Mouse (Mus musculus): ENCODE data around the gene Kat5. TPM values are rescaled to one million over a fixed set of nuclear protein-coding genes. Genes with fewer than 3 reads are reported as not detected.
A peak's percentile ranks its signal among the peaks of the same experiment; 100 is the strongest.

Gene Kat5
- polyA plus RNA-seq, 1 experiment from 2014 or later, result 60.0 TPM

DNA sequence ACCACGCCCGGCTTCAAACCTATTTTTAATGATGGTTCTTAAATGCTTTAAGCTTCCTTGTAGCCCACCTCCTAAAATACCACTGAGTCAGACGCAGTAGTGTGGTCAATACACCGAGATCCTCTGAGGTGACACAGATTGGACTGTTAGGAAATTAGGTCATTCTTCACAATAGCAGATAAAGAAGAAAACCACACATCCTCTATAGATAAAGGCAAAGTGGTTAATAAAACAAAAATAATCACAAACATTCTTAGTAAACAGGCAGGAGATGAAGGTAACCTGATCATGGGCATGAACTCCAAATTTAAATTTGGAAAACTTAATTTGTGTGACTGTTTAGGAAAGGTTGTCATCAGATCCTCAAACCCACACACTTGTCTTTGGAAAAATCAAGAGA is 10.0 kb upstream of the Kat5 start:
- no peak overlapping the region for H3K4me2 ChIP-seq
- H3K4me1 ChIP-seq, result no peaks in the 10 kb centered on the region
- H3K9me3 ChIP-seq, result no peaks in the 10 kb centered on the region
- H3K36me3 ChIP-seq, result no peaks in the 10 kb centered on the region
- no peaks in the 10 kb centered on the region; the same call in 1 of the 2 replicates for H3K27me3 ChIP-seq
- H3K27ac ChIP-seq, result no peak overlapping the region
- no peak overlapping the region for H3K9ac ChIP-seq
- no peak overlapping the region for H3K4me3 ChIP-seq
- WGBS, result 82% methylated on average over 4 of the region's 4 CpGs
- ATAC-seq (ENCODE audit: insufficient number of reproducible peaks, insufficient read depth, low FRiP score, low TSS enrichment, low read depth), result no peak

DNA sequence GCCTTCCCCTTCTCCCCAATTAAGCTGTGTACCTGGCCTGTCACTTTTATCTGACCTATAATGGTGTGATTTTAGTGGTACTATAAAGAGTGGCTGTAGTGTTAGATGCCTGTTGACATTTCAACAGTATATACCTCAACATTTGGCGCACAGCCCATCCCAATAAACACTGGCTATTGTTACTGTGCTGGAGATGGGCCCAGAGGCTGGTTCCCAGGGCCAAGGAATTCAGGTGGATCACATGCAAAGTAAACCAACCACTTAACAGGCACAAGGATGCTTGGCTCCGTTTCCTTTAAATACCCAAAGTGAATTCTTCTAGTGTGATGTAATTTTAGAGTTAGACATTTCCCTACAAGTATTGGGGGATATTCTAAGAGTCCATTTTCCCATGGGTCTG is 4.9 kb upstream of the Kat5 start:
- peaks cover 5% of the 10 kb centered on the region for H3K4me1 ChIP-seq
- ATAC-seq (ENCODE audit: insufficient number of reproducible peaks, insufficient read depth, low FRiP score, low TSS enrichment, low read depth), result no peak
- 65% methylated on average over 2 of the region's 2 CpGs for WGBS
- no peaks in the 10 kb centered on the region; the same call in 1 of the 2 replicates for H3K27me3 ChIP-seq
- H3K4me3 ChIP-seq, result no peak overlapping the region
- no peak overlapping the region for H3K4me2 ChIP-seq
- H3K27ac ChIP-seq, result no peak overlapping the region
- H3K36me3 ChIP-seq, result no peaks in the 10 kb centered on the region
- H3K9me3 ChIP-seq, result no peaks in the 10 kb centered on the region
- H3K9ac ChIP-seq, result no peak overlapping the region

DNA sequence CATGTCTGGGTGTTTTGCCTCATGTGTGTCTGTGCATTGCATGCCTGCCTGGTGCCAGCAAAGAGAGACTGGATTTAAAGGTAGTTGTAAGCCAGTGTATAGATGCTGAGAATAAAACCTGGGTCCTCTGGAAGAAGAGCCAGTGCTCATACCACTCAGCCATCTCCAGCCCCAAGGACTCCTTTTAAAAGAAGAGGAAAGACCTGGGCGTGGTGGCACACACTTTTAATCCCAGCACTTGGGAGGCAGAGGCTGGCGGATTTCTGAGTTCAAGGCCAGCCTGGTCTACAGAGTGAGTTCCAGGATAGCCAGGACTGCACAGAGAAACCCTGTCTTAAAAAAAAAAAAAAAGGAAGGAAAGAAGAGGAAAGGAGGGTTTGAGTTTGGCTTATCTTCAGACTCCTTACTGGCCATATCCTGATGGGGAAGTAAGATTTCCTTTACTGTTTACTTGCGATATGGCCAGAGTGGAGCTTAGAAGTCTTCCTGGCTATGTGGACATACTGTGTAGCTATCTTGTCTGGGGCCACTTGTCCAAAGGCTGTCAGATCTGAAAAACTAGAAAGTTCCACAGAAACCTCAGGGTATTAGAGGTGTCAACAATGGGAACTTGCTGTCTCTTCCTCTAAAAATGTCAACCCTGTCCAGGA is 2.9 kb upstream of the Kat5 start:
- 71% methylated on average over 3 of the region's 3 CpGs for WGBS
- Histone ChIP-seq H3K27ac (no peak overlapping the region), H3K4me3 (no peak overlapping the region), H3K36me3 (peaks cover 11% of the 10 kb centered on the region), H3K9me3 (no peaks in the 10 kb centered on the region), H3K4me1 (peaks cover 19% of the 10 kb centered on the region), H3K27me3 (no peaks in the 10 kb centered on the region; the same call in 1 of the 2 replicates), H3K4me2 (no peak overlapping the region), H3K9ac (no peak overlapping the region)
- no peak for ATAC-seq (ENCODE audit: insufficient number of reproducible peaks, insufficient read depth, low FRiP score, low TSS enrichment, low read depth)

DNA sequence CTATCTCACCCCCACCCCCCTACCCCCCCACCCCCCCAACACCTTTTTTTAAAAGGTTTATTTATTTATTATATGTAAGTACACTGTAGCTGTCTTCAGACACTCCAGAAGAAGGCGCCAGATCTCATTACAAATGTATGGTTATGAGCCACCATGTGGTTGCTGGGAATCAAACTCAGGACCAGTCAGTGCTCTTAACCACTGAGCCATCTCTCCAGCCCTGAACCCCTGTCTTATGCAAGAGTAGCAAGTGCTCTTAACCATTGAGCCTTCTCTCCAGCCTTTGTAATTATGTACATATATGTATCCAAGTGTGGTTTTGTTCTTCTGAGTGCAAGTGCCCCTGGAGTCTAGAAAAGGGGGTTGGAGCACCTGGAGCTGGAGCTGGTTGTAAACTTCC is 1.9 kb upstream of the Kat5 start:
- H3K27ac ChIP-seq, result no peak overlapping the region
- no peak for ATAC-seq (ENCODE audit: insufficient number of reproducible peaks, insufficient read depth, low FRiP score, low TSS enrichment, low read depth)
- WGBS, result 84% methylated on average over 1 of the region's 1 CpGs

DNA sequence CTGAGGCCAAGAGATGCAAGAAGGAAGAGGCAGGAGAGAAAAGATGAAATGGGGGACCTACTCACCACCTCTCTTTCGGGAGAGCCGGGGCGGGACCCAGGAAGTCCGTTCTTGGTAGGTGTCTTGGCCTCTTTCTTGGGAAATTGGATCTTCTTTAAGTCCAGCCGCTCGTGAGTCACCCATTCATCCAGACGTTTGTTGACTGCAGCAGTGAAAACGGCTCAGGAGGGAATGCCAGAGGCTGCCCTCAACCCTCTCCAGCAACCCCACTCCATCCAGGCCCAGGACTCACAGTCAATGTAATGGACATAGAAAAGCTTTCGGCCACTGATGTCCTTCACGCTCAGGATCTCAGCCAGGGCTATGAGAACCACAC is 878 bp downstream of the Kat5 start:
- Histone ChIP-seq H3K27ac (peak overlapping the region; percentile 96), H3K4me3 (peak overlapping the region; percentile 70), H3K36me3 (peaks cover 48% of the 10 kb centered on the region), H3K27me3 (no peaks in the 10 kb centered on the region), H3K9me3 (no peaks in the 10 kb centered on the region), H3K4me2 (peak overlapping the region; percentile 80), H3K9ac (peak overlapping the region; percentile 84), H3K4me1 (peaks cover 21% of the 10 kb centered on the region)
- 56% methylated on average over 10 of the region's 10 CpGs for WGBS
- no peak for ATAC-seq (ENCODE audit: insufficient number of reproducible peaks, insufficient read depth, low FRiP score, low TSS enrichment, low read depth)

More for the DNA sequence above, 1.9 kb upstream of the Kat5 start:
- Histone ChIP-seq H3K4me3 (no peak overlapping the region), H3K9ac (no peak overlapping the region), H3K4me1 (peaks cover 19% of the 10 kb centered on the region), H3K27me3 (no peaks in the 10 kb centered on the region; the same call in 1 of the 2 replicates), H3K4me2 (no peak overlapping the region), H3K36me3 (peaks cover 20% of the 10 kb centered on the region), H3K9me3 (no peaks in the 10 kb centered on the region)

DNA sequence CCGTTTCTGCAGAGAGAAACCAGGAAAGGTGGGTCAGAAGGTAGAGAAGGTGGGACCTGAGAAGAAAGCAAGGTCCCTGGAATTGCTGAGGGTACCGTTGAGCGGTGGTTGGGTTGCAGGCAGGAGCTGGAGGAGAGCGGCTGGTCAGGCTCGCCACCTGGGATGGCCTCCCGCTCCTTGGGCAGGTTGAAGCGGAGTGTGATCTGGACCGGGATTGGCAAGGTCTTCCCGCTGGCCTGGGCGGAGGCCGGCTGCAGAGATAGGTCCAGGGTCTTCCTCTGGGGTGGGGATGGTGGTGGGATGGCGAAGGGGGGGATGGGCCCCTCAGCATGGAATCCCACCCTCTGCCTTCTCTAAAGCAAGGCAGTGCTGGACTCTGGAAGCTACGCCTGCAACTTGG is 1.3 kb downstream of the Kat5 start:
- Histone ChIP-seq H3K4me2 (peak overlapping the region; percentile 80), H3K9me3 (no peaks in the 10 kb centered on the region), H3K27me3 (no peaks in the 10 kb centered on the region), H3K9ac (peak overlapping the region; percentile 84), H3K27ac (peak overlapping the region; percentile 96; the same call in 1 of the 2 replicates), H3K4me1 (peaks cover 26% of the 10 kb centered on the region), H3K4me3 (peak overlapping the region; percentile 70), H3K36me3 (peaks cover 53% of the 10 kb centered on the region)
- WGBS, result 91% methylated on average over 13 of the region's 13 CpGs
- ATAC-seq (ENCODE audit: insufficient number of reproducible peaks, insufficient read depth, low FRiP score, low TSS enrichment, low read depth), result no peak

DNA sequence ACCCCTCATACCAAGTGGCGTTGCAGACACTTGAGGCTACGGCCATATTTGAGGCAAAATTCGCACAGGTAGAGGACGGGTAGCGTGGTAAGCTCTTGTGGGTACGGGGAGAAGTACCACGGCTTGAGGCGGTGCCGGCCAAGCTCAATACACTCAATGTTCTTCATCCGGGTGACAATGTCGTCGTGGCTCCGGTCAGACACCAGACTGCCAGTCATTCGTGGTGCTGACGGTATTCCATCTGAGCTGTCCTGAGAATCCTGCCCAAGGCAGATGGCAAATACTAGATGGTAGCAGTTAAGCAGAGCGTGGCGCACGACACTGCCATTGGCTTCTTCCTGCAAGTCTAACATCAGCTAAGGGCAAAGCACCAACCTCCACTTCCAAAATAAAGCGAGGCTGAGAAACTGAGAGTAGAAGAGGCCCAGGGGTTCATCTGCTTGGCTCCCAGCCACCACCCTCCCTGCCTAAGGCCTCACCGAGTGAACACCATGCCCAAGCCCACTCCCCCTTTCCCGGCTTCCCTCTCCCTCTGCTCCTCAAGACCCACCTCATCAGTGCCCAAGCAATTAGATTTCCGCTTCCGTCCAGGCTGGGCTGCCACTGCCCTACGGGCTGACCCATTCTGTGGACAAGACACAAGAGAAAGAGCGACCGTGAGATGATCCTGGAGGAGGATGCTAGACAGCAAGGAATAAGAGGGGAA is 2.2 kb downstream of the Kat5 start:
- no peak overlapping the region for H3K4me2 ChIP-seq
- no peaks in the 10 kb centered on the region for H3K9me3 ChIP-seq
- 95% methylated on average over 26 of the region's 26 CpGs for WGBS
- H3K4me1 ChIP-seq, result peaks cover 34% of the 10 kb centered on the region
- 0 out of 2 replicates have a peak overlapping the region, but pooled peaks have one; percentile 70 for H3K4me3 ChIP-seq
- no peak for ATAC-seq (ENCODE audit: insufficient number of reproducible peaks, insufficient read depth, low FRiP score, low TSS enrichment, low read depth)
- H3K27me3 ChIP-seq, result no peaks in the 10 kb centered on the region
- peaks cover 60% of the 10 kb centered on the region for H3K36me3 ChIP-seq
- no peak overlapping the region for H3K27ac ChIP-seq
- 0 out of 2 replicates have a peak overlapping the region, but pooled peaks have one; percentile 84 for H3K9ac ChIP-seq

DNA sequence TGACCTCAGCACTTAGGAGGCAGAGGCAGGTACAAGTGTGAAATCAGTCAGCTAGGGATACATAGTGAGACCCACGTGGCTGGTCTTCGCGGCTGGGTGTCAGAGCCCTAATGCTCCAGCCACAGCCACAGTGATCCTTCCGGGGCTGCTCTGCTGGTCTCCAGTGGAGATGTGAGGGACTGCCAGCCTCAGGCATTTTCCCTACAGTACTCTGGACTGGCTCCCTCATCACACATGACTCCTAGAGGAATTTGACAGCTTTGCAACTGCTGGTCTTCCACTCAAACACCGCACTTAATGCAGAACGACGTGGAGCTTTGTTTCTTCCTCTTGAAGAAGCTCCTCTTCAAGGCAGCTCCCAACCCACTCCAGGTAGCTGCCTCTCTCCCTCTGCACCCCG is 3.8 kb downstream of the Kat5 start:
- no peak for ATAC-seq (ENCODE audit: insufficient number of reproducible peaks, insufficient read depth, low FRiP score, low TSS enrichment, low read depth)
- Histone ChIP-seq H3K27me3 (no peaks in the 10 kb centered on the region), H3K9me3 (no peaks in the 10 kb centered on the region), H3K36me3 (peaks cover 64% of the 10 kb centered on the region), H3K4me2 (no peak overlapping the region), H3K27ac (no peak overlapping the region), H3K4me3 (no peak overlapping the region), H3K9ac (no peak overlapping the region), H3K4me1 (peaks cover 42% of the 10 kb centered on the region)
- 82% methylated on average over 8 of the region's 8 CpGs for WGBS

DNA sequence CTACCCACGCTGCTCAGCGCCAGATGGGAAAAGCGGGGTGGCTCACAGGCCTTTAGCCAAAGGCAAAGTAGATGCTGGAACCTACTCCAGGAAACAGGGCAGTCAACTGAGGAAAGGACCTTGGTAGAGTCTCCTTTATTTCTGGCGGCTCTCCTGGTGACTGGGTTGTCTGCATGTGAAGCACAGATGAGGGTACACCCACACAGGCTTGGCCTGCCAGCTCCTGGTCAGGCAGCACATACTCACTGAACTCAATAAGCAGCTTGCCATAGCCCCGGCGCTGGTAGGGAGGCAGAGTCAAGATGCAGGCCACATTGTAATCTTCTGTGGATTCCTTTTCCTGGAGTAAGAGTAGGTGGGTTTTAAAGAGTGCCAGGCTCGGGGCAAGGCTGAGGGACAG is 4.9 kb downstream of the Kat5 start:
- Histone ChIP-seq H3K27ac (no peak overlapping the region), H3K4me3 (no peak overlapping the region), H3K27me3 (no peaks in the 10 kb centered on the region), H3K4me1 (peaks cover 37% of the 10 kb centered on the region), H3K36me3 (peaks cover 64% of the 10 kb centered on the region), H3K9me3 (no peaks in the 10 kb centered on the region), H3K9ac (peak overlapping the region; percentile 40; the same call in 1 of the 2 replicates), H3K4me2 (no peak overlapping the region)
- 89% methylated on average over 7 of the region's 7 CpGs for WGBS
- no peak for ATAC-seq (ENCODE audit: insufficient number of reproducible peaks, insufficient read depth, low FRiP score, low TSS enrichment, low read depth)

DNA sequence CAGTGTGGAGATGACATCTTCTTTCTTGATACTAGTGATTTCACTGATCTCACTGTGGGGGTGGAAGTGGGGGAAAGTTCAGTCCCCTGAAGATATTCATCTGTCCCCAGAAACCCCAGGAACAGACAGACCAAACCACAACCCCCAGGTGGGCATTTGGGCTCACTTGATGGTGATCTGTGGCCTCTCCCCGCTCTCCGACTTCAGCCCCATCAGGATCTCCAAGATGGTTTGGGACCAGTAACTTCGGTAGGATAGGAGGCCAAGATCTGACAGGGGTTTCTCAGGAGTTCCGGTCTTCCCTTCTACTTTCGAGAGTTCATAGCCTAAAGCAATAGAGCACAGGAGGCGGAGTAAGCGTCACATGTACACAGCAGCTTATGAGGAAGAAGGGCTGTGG is 6.4 kb downstream of the Kat5 start:
- Histone ChIP-seq H3K4me1 (peaks cover 29% of the 10 kb centered on the region), H3K4me3 (0 out of 2 replicates have a peak overlapping the region, but pooled peaks have one; percentile 94), H3K36me3 (peaks cover 61% of the 10 kb centered on the region), H3K27me3 (no peaks in the 10 kb centered on the region), H3K9ac (peak overlapping the region; percentile 97; the same call in 1 of the 2 replicates), H3K4me2 (no peak overlapping the region), H3K9me3 (no peaks in the 10 kb centered on the region), H3K27ac (no peak overlapping the region)
- WGBS, result 76% methylated on average over 7 of the region's 7 CpGs
- ATAC-seq (ENCODE audit: insufficient number of reproducible peaks, insufficient read depth, low FRiP score, low TSS enrichment, low read depth), result no peak

DNA sequence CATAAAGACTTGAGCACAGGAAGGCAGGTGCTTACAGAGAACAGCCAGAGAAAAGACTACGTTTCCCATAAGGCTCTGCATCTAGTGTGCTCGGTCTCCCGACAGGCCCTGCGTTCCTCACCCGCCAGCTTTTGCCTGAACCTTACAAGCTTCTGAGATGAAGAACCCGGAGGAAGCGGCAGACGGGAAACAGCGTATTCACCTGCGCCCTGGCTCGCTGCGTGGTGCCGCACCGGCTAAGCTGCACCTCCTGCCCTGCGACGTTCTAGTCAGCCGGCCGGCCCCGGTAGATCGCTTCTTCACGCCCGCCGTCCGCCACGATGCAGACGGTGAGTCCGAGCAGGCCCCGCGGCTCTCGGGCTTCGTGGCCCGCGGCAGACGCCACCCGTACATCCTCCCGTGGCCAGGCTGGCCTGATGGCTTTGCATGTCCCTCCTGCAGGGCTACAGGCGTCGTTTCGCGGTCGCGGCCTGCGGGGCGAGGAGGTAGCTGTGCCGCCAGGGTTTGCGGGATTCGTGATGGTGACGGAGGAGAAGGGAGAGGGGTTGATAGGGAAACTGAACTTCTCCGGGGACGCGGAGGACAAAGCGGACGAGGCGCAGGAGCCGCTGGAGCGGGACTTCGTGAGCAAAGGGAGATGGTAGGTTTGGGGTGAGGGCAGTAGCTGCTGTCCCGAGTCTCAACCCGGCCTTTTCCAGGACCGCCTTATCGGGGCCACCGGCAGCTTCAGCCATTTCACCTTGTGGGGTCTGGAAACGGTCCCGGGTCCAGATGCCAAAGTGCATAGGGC is 8.1 kb downstream of the Kat5 start, which contains the start of gene Rnaseh2c:
Gene Rnaseh2c (plus strand): TSS at position 122 of the 790 bp plus-strand sequence.
- no peak for ATAC-seq (ENCODE audit: insufficient number of reproducible peaks, insufficient read depth, low FRiP score, low TSS enrichment, low read depth)
- Histone ChIP-seq H3K27me3 (no peaks in the 10 kb centered on the region), H3K4me2 (peak within 1 kb of the TSS; percentile 90), H3K27ac (peak within 1 kb of the TSS; percentile 85), H3K9ac (peak within 1 kb of the TSS; percentile 97), H3K36me3 (peaks cover 44% of the 10 kb centered on the region), H3K4me3 (peak within 1 kb of the TSS; percentile 94), H3K4me1 (peaks cover 23% of the 10 kb centered on the region), H3K9me3 (no peaks in the 10 kb centered on the region)
- under 1% methylated on average over 64 of the region's 64 CpGs for WGBS
